Mouse (Mus musculus): ENCODE data around the gene Anks3.

Anks3 gene

DNA sequence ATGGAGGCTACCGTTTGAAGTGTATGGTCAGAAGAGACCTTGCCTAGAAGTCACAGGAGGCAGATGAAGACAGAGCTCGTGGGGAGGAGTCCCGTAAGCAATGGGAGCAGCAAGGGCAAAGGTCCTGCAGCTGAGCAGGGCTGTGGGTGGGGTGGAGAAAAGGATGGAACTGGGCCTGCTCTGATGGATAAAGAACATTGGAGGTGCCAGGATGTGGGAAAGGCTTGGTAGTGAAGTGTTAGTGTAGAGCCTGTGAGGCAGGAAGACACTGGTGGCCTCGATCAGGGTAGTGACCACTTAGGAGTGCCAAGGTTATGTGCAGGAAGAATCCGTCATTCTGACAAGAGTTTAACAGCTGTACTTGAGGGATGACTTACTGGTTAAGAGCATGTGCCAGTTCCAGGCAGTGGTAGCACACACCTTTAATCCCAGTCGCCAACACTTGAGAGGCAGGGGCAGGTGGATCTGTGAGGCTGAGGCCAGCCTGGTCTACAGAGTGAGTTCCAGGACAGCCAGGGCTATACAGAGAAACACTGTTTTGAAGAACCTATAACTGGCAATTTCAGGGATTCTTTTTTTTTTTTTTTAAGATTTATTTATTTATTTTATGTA is 60.4 kb downstream of the Anks3 start:
- in situ Hi-C loops (cut with MboI, MseI), result no loop called here

DNA sequence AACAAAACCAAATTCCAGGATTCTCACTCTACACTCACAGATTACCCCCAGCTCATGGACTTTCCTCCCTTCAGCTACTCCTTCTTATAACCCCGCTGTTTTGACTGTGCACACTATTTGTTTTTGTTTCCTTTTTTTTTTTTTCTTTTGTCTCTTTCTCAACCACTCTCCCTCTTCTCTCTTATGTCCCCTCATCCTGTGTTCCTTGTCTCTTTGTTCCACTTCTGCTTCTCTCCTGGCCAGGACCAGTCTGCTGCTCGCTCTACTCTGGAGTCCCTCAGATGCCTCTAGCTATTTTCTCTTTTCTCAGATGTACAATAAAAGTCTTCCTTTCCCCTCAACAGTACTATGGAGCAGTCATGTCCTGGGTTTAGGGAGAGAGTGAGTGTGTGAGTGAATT is 61.6 kb downstream of the Anks3 start:
- in situ Hi-C loops (cut with MboI, MseI), result no loop called here

DNA sequence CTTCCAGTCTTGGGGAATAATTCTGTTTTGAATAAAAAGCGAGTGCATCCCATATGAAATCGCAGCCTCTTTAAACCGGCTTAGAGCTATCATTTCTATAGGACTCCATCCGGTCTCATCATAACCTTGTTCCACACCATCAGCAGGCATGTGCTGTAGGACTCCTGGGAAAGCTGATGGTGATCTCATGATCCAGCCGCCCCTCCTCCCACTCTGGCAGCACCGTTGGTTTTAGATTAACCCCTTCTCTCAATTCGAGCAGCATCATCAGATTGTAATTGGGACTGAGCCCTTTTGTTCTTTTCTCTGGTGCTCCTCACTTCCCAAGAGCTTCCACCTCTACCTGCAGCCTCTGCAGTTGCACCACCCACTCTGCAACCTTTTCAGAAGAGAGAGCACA is 62.8 kb downstream of the Anks3 start:
- in situ Hi-C loops (cut with MboI, MseI), result no loop called here

DNA sequence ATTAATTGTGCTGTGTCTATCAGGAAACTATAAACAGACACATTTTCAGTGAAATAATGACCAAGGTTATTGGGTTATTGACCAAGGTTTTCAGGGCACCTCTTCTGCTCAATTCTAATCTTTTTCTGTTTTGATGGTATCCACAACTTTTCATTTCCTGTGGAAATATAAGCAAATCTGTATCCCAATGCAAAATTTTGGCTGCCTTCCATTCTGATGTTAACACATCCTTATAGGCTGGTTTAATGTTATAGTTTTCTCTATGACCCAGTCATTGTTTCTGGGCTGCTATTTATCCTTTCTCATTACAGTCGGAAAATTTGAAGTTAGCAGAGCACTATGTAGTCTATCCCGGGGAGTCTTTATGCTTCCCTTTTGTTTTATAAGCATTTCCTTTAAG is 64.3 kb downstream of the Anks3 start:
- in situ Hi-C loops (cut with MboI, MseI), result no loop called here

DNA sequence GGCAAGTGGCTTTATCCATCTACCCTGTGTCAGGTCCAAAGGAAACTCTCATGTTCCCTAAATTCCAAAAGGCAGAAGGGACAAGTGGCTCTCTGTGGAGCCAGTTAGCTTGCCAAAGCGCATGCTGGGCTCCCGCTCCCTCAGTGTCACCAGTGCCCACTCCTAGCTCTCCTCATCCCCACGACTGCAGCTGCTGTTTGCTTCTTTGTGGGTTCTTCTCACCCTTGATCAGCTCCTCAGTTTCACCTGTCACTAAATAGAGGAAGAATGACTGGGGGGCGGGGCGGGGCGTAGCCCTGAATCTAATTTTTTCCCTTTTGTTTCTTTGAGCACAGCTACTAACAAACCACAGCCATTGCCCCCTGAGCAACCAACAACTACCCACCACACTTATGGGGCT is 65.1 kb downstream of the Anks3 start:
- in situ Hi-C loops (cut with MboI, MseI), result no loop called here

DNA sequence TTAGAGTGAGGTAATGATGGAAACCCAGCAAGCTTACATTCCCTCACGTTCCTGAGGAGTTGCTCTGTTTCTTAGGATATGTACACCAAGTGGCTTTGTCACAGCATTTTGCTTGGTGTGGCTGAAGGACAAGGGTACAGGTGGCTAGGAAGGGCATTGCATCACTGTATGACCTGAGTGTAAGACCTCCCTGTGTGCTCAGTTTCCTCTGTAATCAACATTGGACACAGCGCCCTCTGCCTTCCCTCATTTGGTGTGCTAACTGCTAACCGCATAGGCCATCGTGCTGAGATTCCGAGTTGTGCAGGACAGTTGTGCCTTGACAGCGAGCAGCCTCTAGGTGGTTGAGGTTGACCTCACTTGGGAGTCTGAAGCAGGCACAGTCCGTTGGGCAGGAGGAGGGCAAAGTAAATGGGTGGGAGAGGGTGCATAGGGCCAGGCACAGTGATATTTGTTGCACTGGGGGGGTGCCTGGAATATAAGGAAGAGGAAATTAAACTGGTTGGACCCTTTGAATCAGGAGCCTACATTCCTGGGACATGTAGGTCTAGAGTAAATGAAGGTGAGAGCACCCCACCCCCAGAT is 66.8 kb downstream of the Anks3 start:
- in situ Hi-C loops (cut with MboI, MseI), result no loop called here

DNA sequence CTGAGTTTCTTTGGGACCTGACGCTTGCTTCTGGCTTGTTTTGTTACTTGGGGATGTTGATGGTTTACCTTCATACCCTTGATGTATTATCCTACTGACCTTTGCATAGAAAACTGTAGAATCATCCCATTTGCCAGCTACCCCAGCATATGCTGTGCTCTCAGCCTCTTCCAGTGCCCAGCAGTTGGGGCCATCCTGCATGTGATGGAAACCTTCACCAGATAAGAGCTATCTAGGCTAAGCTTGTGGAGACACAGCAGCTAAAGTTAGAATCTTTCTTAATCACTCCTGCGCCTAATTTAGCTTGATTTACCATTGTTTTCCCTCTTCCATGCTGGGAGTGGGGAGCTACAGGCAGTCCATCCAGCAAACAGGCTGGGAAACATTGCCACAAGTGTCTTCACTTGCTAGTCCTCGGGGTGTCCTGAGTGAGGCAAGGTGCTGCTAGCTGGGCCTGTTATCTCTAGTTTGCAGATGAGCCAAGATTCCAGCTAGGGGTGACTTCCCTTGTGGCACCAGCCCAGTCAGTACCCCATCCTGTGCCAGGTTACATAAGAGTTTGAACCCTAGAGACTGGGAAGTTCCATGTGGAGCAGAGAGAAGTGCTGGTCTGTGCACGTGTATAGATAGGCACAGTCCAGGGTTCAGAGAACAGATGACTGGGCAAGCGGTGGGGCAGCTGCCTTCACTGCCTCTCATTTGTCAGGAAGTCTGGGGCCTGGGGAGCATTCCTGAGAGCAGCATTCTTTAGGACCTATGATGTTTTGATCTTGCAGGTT is 67.6 kb downstream of the Anks3 start:
- in situ Hi-C loops (cut with MboI, MseI), result no loop called here

DNA sequence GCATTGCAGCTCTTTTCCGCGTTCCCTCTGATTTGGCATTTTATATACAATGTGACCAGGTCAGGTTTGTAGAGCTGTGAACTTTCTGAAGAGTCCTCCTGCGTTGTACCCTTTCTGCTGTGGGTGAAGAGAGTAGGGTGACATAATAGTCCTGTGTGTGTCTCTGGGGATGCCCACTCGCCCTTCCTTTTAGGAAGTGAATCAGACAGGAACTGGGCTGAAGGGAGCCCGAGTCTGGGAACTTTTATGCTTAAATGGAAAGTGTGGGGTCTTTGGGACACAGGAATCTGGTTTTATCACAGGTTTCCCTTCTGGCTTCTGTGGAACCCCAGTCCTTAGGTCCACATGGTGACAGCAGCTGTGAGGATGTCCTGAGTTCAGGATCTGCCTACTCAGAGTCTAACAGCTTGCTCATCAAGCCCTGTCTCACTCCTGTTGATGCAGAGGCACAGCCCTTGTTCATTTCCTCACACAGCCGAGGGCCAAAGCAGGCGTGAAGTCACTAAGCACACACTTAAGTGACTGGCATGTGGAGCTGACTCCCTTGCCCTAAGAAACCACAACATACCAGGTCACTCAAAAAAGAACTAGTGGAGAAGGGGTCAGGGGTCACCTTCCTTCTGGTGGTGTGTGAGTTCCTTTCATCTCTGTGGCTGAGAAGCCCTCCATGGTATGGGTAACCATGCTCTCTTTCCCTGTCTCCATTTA is 69.7 kb downstream of the Anks3 start:
- in situ Hi-C loops (cut with MboI, MseI), result no loop called here

DNA sequence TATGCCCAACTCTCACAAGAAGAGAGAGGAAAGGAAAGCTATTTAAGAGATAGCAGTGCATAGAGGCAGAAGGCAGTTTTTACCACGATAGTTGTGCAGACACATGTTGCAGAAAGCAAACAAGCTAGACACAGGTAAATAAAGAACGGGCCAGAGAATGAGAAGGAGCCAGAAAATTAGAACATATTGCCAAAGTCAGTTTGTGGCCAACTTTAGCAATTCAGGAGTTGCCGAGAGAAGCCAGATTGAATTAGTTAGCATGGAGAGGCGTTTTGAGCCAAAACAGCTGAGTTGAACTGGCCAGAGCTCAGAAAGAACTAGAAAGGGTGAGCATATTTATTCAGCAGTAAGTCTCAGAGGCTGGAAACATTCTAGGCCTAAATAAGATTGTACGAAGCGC is 71.8 kb downstream of the Anks3 start:
- in situ Hi-C loops (cut with MboI, MseI), result no loop called here
